Mouse (Mus musculus) adrenal gland, postnatal 10 days (tissue): ENCODE measurements around the gene Cmss1. TPM values are rescaled to one million over a fixed set of nuclear protein-coding genes. Genes with fewer than 3 reads are reported as not detected.

Source experiments
- DNase-seq: peaks from one replicate; pipeline ENCODE4 v3.0.0; 2021; ENCODE audit warnings: mixed read lengths
- total RNA-seq, 2 experiments: library from RNA; stranded (reverse); gene quantifications; 2 replicates each; pipeline ENCODE4 v1.2.3; 2021

Cmss1 gene
- total RNA-seq, 2 experiments from 2014 or later, result 18.8 to 21.8 TPM

- DNase-seq, result no peak
Observed at GRCm38 (mm10) chr16:57340613-57340898, 266.1 kb downstream of the Cmss1 start.

- DNase-seq, result no peak
Observed at GRCm38 (mm10) chr16:57339765-57340612, 266.7 kb downstream of the Cmss1 start.

- no peak for DNase-seq
Observed at GRCm38 (mm10) chr16:57336770-57337423, 269.8 kb downstream of the Cmss1 start.

- DNase-seq, result no peak
Observed at GRCm38 (mm10) chr16:57332301-57332700, 274.4 kb downstream of the Cmss1 start.

- DNase-seq, result no peak
Observed at GRCm38 (mm10) chr16:57330111-57330510, 276.6 kb downstream of the Cmss1 start.

- DNase-seq, result no peak
Observed at GRCm38 (mm10) chr16:57329028-57329427, 277.6 kb downstream of the Cmss1 start.

GRCm38 (mm10) chr16:57326996-57327395, 279.7 kb downstream of the Cmss1 start:
- DNase-seq, result peak; percentile 27

- no peak for DNase-seq
Observed at GRCm38 (mm10) chr16:57319284-57320124, 287.2 kb downstream of the Cmss1 start.

- DNase-seq, result no peak
Observed at GRCm38 (mm10) chr16:57318637-57319125, 288.0 kb downstream of the Cmss1 start.

GRCm38 (mm10) chr16:57317882-57318636, 288.6 kb downstream of the Cmss1 start:
- DNase-seq, result no peak

- no peak for DNase-seq
Observed at GRCm38 (mm10) chr16:57317127-57317526, 289.5 kb downstream of the Cmss1 start.

- no peak for DNase-seq
Observed at GRCm38 (mm10) chr16:57315026-57315425, 291.6 kb downstream of the Cmss1 start.

- no peak for DNase-seq
Observed at GRCm38 (mm10) chr16:57314236-57314635, 292.4 kb downstream of the Cmss1 start.

GRCm38 (mm10) chr16:57313487-57313886, 293.2 kb downstream of the Cmss1 start:
- DNase-seq, result no peak

- DNase-seq, result no peak
Observed at GRCm38 (mm10) chr16:57312130-57312529, 294.5 kb downstream of the Cmss1 start.

- no peak for DNase-seq
Observed at GRCm38 (mm10) chr16:57305463-57305862, 301.2 kb downstream of the Cmss1 start.

- no peak for DNase-seq
Observed at GRCm38 (mm10) chr16:57303716-57304115, 302.9 kb downstream of the Cmss1 start.

GRCm38 (mm10) chr16:57302792-57303698, 303.6 kb downstream of the Cmss1 start:
- no peak for DNase-seq

GRCm38 (mm10) chr16:57301512-57302115, 305.1 kb downstream of the Cmss1 start:
- no peak for DNase-seq

- DNase-seq, result no peak
Observed at GRCm38 (mm10) chr16:57295216-57295934, 311.3 kb downstream of the Cmss1 start.
